8 mouse cellular contexts compared by ENCODE assay signal in genomic region chr7:130547635-130548175, GRCm38 (mm10). TPM values are rescaled to one million over a fixed set of nuclear protein-coding genes. Genes with fewer than 3 reads are reported as not detected.
A peak's percentile ranks its signal among the peaks of the same experiment; 100 is the strongest.
DNase-seq lines count a peak whose midpoint lies in the region; ATAC-seq and TF ChIP-seq lines count a peak whose summit lies in the region.

No protein-coding gene starts in this region.

- no peak for TF ChIP-seq CTCF in midbrain, postnatal 0 days (IDR thresholded peaks at IDR 0.05)

- H3K4me3 ChIP-seq in kidney, embryonic 14.5 days (ENCODE audit: low read length): peak overlapping the region; percentile 94; the same call in 1 of the 2 replicates
- peak overlapping the region; percentile 92 for H3K4me3 ChIP-seq in embryonic facial prominence, embryonic 13.5 days
- peak overlapping the region; percentile 89 for H3K4me3 ChIP-seq in intestine, embryonic 16.5 days (ENCODE audit: low read length)
- peak overlapping the region; percentile 89; the same call in 1 of the 2 replicates for H3K4me3 ChIP-seq in midbrain, postnatal 0 days (ENCODE audit: low read depth, low read length)

- H3K4me2 ChIP-seq in kidney, embryonic 14.5 days (replicated peaks; ENCODE audit: low read depth, low read length): 0 out of 2 replicates have a peak overlapping the region, but pooled peaks have one; percentile 4
- H3K4me2 ChIP-seq in embryonic facial prominence, embryonic 13.5 days: peak overlapping the region; percentile 84; the same call in 1 of the 2 replicates
- H3K4me2 ChIP-seq in intestine, embryonic 16.5 days (ENCODE audit: low read depth, low read length): no peak overlapping the region
- H3K4me2 ChIP-seq in midbrain, postnatal 0 days (ENCODE audit: low read depth, low read length, poor library complexity, severe bottlenecking): 0 out of 2 replicates have a peak overlapping the region, but pooled peaks have one; percentile 4

- intact Hi-C loops in left cerebral cortex, postnatal 4 days (cut with DNase I): no loop called here

- no peaks in the 10 kb centered on the region for H3K27me3 ChIP-seq in kidney, embryonic 14.5 days (ENCODE audit: control insufficient read depth, insufficient read depth, low read length)
- no peaks in the 10 kb centered on the region for H3K27me3 ChIP-seq in embryonic facial prominence, embryonic 13.5 days
- no peaks in the 10 kb centered on the region for H3K27me3 ChIP-seq in intestine, embryonic 16.5 days (replicated peaks; ENCODE audit: control insufficient read depth, insufficient read depth, low read length)
- H3K27me3 ChIP-seq in midbrain, postnatal 0 days (ENCODE audit: insufficient read depth, low read length): no peaks in the 10 kb centered on the region

- H3K9ac ChIP-seq in kidney, embryonic 14.5 days (ENCODE audit: low read depth, low read length): peak overlapping the region; percentile 99; the same call in 1 of the 2 replicates
- no peak overlapping the region for H3K9ac ChIP-seq in embryonic facial prominence, embryonic 13.5 days
- H3K9ac ChIP-seq in intestine, embryonic 16.5 days (ENCODE audit: low read depth, low read length): no peak overlapping the region
- H3K9ac ChIP-seq in midbrain, postnatal 0 days (replicated peaks; ENCODE audit: low read length, poor library complexity, severe bottlenecking): no peak overlapping the region

- no peak for DNase-seq in kidney, postnatal 10 days
- DNase-seq in midbrain, postnatal 0 days (ENCODE audit: low spot score): no peak
- no peak for DNase-seq in gastrocnemius, adult 8-10 months (ENCODE audit: low spot score in 2 of 2)
- no peak for DNase-seq in left cerebral cortex, postnatal 4 days

- ATAC-seq in kidney, embryonic 14.5 days (ENCODE audit: low FRiP score, low TSS enrichment): no peak
- ATAC-seq in embryonic facial prominence, embryonic 13.5 days (ENCODE audit: insufficient number of reproducible peaks, insufficient read depth, low FRiP score, low TSS enrichment, low read depth): no peak
- no peak; the same call in 1 of the 2 replicates for ATAC-seq in intestine, embryonic 16.5 days
- ATAC-seq in midbrain, postnatal 0 days (ENCODE audit: low FRiP score): no peak
- no peak for ATAC-seq in CD4-positive, CD25-positive, alpha-beta regulatory T cell, adult 4 months

- H3K36me3 ChIP-seq in kidney, embryonic 14.5 days (ENCODE audit: control insufficient read depth, insufficient read depth, low read length): peaks cover 26% of the 10 kb centered on the region
- peaks cover 28% of the 10 kb centered on the region for H3K36me3 ChIP-seq in embryonic facial prominence, embryonic 13.5 days
- H3K36me3 ChIP-seq in intestine, embryonic 16.5 days (ENCODE audit: control insufficient read depth, insufficient read depth, low read length): peaks cover 7% of the 10 kb centered on the region; the same call in 1 of the 2 replicates
- H3K36me3 ChIP-seq in midbrain, postnatal 0 days (ENCODE audit: insufficient read depth, low read length): no peaks in the 10 kb centered on the region

- H3K9me3 ChIP-seq in kidney, embryonic 14.5 days (ENCODE audit: control insufficient read depth, low read length): no peaks in the 10 kb centered on the region; the same call in 1 of the 2 replicates
- H3K9me3 ChIP-seq in embryonic facial prominence, embryonic 13.5 days: no peaks in the 10 kb centered on the region
- H3K9me3 ChIP-seq in intestine, embryonic 16.5 days (ENCODE audit: control insufficient read depth, low read length): no peaks in the 10 kb centered on the region
- H3K9me3 ChIP-seq in midbrain, postnatal 0 days (ENCODE audit: low read length): no peaks in the 10 kb centered on the region

- no peak overlapping the region for H3K27ac ChIP-seq in kidney, embryonic 14.5 days (ENCODE audit: low read depth, low read length)
- no peak overlapping the region for H3K27ac ChIP-seq in embryonic facial prominence, embryonic 13.5 days
- no peak overlapping the region for H3K27ac ChIP-seq in intestine, embryonic 16.5 days (ENCODE audit: low read length)
- H3K27ac ChIP-seq in midbrain, postnatal 0 days (ENCODE audit: low read depth, low read length): peak overlapping the region; percentile 32; the same call in 1 of the 2 replicates

- 87% methylated on average over 12 of the region's 12 CpGs for WGBS in kidney, embryonic 14.5 days
- WGBS in embryonic facial prominence, embryonic 13.5 days: 85% methylated on average over 12 of the region's 12 CpGs
- 78% methylated on average over 12 of the region's 12 CpGs for WGBS in intestine, embryonic 16.5 days
- 86% methylated on average over 12 of the region's 12 CpGs for WGBS in midbrain, postnatal 0 days

- peaks cover 9% of the 10 kb centered on the region for H3K4me1 ChIP-seq in kidney, embryonic 14.5 days (ENCODE audit: control insufficient read depth, insufficient read depth, low read length)
- peaks cover 22% of the 10 kb centered on the region for H3K4me1 ChIP-seq in embryonic facial prominence, embryonic 13.5 days
- H3K4me1 ChIP-seq in intestine, embryonic 16.5 days (ENCODE audit: control insufficient read depth, insufficient read depth, low read length): peaks cover 8% of the 10 kb centered on the region
- H3K4me1 ChIP-seq in midbrain, postnatal 0 days (ENCODE audit: insufficient read depth, low read length): peaks cover 5% of the 10 kb centered on the region; the same call in 1 of the 2 replicates

RNA-seq across cellular contexts. Expression of gene Nsmce4a, which starts 25.2 kb away (rescaled TPM):
- polyA plus RNA-seq in kidney, embryonic 14.5 days (2014; fragmentation: Nextera tagmentation; extraction: Ambion mirVana): 228 and 242 TPM in 2 replicates
- polyA plus RNA-seq in embryonic facial prominence, embryonic 13.5 days (2015; fragmentation: Nextera tagmentation; extraction: Ambion mirVana): 161 and 171 TPM in 2 replicates
- 86.1 and 108 TPM in 2 replicates for polyA plus RNA-seq in intestine, embryonic 16.5 days (2015; fragmentation: Nextera tagmentation; extraction: Ambion mirVana)
- total RNA-seq in midbrain, postnatal 0 days (2014; rRNA removed): 38.7 and 46.1 TPM in 2 replicates
- 67.7 and 67.9 TPM in 2 replicates for polyA plus RNA-seq in midbrain, postnatal 0 days (2015; fragmentation: Nextera tagmentation; extraction: Ambion mirVana)
- total RNA-seq in gastrocnemius, adult 8-10 months (2022): 10 to 100 TPM; 29.8 to 34.9 (median 31.1) TPM
- total RNA-seq in left cerebral cortex, postnatal 4 days (2021): 10 to 100 TPM; 36.1 to 38.3 TPM
- 10 to 100 TPM in 1 of 2 experiments, 1 to 10 TPM in 1; 8.2 to 13.3 TPM for polyA plus RNA-seq in CD4-positive, CD25-positive, alpha-beta regulatory T cell, adult 4 months (2017; shearing (Covaris generic))

RNA-seq across cellular contexts. Expression of gene Ate1, which starts 27.5 kb away (rescaled TPM):
- polyA plus RNA-seq in kidney, embryonic 14.5 days (2014; fragmentation: Nextera tagmentation; extraction: Ambion mirVana): 74.1 and 75.4 TPM in 2 replicates
- 56.3 and 72.3 TPM in 2 replicates for polyA plus RNA-seq in embryonic facial prominence, embryonic 13.5 days (2015; fragmentation: Nextera tagmentation; extraction: Ambion mirVana)
- polyA plus RNA-seq in intestine, embryonic 16.5 days (2015; fragmentation: Nextera tagmentation; extraction: Ambion mirVana): 45.2 and 46.1 TPM in 2 replicates
- 47.4 and 60.5 TPM in 2 replicates for total RNA-seq in midbrain, postnatal 0 days (2014; rRNA removed)
- polyA plus RNA-seq in midbrain, postnatal 0 days (2015; fragmentation: Nextera tagmentation; extraction: Ambion mirVana): 101 and 129 TPM in 2 replicates
- total RNA-seq in gastrocnemius, adult 8-10 months (2022): 10 to 100 TPM; 42.2 to 46.4 (median 44.6) TPM
- total RNA-seq in left cerebral cortex, postnatal 4 days (2021): 10 to 100 TPM; 57.1 to 61.9 TPM
- 10 to 100 TPM; 35.8 to 41.8 TPM for polyA plus RNA-seq in CD4-positive, CD25-positive, alpha-beta regulatory T cell, adult 4 months (2017; shearing (Covaris generic))

RNA-seq across cellular contexts. Expression of gene Tacc2, which starts 29.5 kb away (rescaled TPM):
- polyA plus RNA-seq in kidney, embryonic 14.5 days (2014; fragmentation: Nextera tagmentation; extraction: Ambion mirVana): 24.4 and 41.5 TPM in 2 replicates
- 42.0 and 43.8 TPM in 2 replicates for polyA plus RNA-seq in embryonic facial prominence, embryonic 13.5 days (2015; fragmentation: Nextera tagmentation; extraction: Ambion mirVana)
- polyA plus RNA-seq in intestine, embryonic 16.5 days (2015; fragmentation: Nextera tagmentation; extraction: Ambion mirVana): 27.4 and 30.0 TPM in 2 replicates
- total RNA-seq in midbrain, postnatal 0 days (2014; rRNA removed): 49.9 and 54.8 TPM in 2 replicates
- polyA plus RNA-seq in midbrain, postnatal 0 days (2015; fragmentation: Nextera tagmentation; extraction: Ambion mirVana): 52.4 and 55.9 TPM in 2 replicates
- 100 to 1,000 TPM; 458 to 672 (median 534) TPM for total RNA-seq in gastrocnemius, adult 8-10 months (2022)
- total RNA-seq in left cerebral cortex, postnatal 4 days (2021): 100 to 1,000 TPM; 101 to 102 TPM
- 1 to 10 TPM; 6.8 to 7.1 TPM for polyA plus RNA-seq in CD4-positive, CD25-positive, alpha-beta regulatory T cell, adult 4 months (2017; shearing (Covaris generic))
